Mouse (Mus musculus) naive thymus-derived CD4-positive, alpha-beta T cell, adult 2 months (primary cell): ENCODE results near the gene Lsm14a.
A peak's percentile ranks its signal among the peaks of the same experiment; 100 is the strongest.

ENCODE experiments used
- DNase-seq: peaks from one replicate; pipeline ENCODE4 v3.0.0-alpha.2; 2011; ENCODE audit warnings: low read depth

Gene Lsm14a

DNA sequence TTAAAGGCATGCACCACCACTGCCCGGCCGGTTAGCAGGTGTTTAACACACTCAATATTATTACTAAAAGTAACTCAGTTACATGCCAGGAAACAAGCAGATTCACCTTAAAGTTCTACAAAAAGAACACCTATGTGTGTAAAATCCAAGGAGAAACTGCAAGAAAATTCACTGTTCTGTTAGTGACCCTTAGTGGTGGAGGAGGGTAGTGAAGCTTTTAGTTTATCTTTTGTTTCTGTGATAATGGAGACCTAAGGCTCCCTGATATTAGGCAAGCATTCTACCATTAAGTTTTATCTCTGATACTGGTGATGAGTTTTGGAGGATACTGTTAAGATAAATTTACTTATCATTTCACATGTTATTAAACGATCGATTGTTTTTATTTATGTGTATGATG, 37.5 kb downstream of the Lsm14a start:
- peak; percentile 36 for DNase-seq

DNA sequence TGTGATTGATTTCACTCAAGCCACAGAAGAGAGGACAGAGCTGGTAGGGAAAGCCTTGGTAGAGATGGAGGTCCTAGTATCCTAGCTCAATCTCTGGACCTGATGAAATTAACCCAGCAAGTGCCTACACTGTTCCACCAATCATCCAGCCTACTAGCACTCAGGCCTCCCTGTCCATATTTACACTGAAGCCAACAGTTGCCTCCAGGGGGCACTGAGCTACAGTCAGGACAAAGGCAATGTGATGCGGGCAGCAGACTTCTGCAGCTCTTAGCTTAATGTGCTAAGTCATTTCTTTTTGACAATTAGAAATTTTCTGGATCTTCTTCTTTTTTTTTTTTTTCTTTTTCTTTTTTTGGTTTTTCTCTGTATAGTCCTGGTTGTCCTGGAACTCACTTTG, 41.1 kb downstream of the Lsm14a start:
- peak; percentile 26 for DNase-seq

DNA sequence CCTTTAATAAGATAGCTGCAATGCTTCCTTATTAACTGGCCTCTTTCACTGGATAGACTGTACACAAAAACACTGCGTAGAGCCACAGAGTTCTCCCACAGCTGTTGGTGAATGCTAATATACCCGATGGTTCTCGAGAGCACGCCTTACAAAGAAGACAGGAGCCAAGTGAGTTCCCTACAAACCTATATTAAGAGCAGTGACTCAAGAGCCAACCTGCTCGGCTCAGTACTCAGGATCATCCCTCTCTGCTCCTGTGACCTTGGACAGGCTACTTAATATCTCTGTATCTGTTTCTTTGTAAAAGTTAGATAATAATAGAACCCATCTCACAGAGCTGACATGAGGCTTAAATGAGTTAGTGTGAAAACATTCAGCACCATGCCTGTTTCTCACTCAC, 42.9 kb downstream of the Lsm14a start:
- no peak for DNase-seq

DNA sequence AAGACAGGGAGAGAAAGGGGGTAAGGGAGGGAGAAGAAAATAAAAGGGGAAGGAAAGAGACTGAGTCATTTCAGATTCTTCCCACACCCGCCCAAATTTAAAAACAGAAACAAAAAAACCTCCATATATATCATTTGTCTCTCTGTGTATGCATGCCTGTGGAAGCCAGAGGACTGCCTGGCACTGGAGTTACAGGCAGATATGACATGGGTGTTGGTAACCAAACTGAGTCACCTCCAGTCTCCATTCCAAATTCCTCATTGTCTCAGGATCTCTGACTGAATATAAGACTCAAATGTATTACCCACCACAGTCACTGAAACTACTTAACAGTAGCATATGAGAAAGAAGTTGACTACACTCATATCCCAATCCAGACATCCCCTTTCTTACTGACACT, 45.1 kb downstream of the Lsm14a start:
- DNase-seq, result no peak

DNA sequence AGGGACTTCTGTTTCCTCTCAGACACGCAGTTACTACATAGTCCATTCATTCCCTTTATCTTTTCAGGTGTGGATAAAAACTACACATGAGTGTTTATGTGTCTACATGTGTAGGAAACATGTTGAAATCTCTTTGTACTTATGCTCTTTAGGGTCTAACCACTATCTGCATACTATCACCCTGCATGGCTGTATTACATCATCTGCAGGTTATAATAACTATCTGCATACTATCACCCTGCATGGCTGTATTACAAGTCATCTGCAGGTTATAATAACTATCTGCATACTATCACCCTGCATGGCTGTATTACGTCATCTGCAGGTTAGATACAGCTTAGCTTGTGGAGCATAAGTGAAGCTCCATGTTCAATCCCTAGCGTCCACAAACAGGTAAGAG, 46.1 kb downstream of the Lsm14a start:
- no peak for DNase-seq

DNA sequence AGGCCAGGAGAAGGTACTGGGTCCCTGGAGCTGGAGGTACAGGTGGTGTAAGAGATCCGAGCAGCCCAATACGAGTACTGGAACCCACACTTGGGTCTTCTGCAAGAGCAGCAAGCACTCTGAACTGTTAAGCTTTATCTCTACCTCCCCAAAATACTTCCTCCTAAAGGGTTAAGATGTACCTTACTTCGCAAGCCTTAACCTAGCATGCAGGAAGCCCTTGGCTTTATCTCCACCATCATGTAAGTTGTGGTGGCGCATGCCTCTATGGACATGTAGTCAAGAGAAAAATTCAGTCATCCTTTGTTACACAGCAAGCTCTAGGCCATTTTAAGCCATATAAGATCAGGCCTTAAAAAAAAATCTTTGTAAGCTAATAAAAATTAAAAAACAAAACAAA, 46.6 kb downstream of the Lsm14a start:
- no peak for DNase-seq

DNA sequence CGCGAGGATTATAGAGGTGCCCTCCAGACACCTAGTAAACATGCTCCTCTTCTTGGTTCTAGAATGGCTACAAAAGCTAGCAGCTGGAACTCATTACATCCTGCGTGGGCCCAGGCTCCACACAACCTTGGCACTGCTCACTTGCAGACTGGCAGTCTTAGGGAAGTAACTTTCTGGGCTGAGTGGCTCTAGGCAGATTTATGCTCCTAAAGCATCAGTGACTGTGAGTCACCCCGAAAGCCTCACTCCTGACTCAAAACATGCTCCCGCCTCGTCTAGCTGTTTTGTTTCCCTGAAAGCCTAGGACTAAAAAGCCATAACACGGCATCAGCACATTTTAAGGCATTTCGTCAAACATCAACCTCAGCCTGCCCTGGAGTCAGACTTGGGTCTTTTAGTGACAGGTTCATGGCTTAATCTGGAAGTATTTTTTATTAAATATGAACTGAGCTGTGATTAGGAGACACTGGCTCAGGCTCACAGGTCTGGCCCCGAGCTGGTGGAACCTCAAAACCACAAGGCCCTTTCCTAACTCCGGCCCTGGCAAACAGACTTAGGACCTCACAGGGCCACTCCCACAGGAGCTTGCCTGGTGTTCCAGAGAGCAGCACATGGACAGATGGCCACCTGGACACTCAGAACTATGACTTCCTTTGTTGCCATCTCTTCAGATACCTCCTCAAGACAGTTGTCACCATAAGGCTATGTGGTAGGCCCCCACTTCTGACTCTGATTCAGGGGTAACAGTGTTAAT, 50.9 kb downstream of the Lsm14a start:
- no peak for DNase-seq

DNA sequence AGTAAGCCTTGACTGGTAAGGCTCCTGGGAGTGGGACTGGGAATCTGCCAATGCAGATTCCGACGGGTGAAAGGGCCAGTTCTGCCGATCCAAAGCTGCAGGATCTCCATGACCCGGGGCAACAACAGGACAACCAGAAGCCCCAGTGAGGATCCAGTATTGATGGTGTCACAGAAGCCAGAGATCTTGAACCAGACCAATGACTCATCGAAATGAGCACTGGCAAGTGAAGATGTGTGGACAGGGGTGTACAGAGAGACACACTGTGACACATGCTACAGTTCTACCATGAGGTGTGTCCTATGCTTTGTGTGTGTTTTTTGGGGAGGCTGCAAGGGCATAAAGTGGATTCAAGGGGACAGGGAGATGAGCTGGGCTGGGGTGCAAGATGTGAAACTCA, 52.3 kb downstream of the Lsm14a start:
- no peak for DNase-seq

DNA sequence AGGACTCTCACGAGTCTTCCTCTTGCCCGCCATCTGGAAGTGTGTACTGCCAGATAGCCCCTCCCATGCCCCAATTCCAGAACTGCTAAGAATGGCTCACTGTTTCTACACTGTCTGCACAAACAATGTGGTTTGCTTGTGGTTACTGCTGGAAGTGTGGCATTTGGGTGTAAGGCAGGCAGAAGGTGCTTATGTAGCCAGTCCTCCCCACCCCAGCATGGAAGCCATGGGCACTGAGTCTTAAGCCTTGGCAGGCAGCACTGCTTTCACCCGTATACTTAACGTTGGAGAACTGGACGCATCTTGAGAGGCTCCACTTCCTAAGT, 54.0 kb downstream of the Lsm14a start:
- DNase-seq, result no peak

DNA sequence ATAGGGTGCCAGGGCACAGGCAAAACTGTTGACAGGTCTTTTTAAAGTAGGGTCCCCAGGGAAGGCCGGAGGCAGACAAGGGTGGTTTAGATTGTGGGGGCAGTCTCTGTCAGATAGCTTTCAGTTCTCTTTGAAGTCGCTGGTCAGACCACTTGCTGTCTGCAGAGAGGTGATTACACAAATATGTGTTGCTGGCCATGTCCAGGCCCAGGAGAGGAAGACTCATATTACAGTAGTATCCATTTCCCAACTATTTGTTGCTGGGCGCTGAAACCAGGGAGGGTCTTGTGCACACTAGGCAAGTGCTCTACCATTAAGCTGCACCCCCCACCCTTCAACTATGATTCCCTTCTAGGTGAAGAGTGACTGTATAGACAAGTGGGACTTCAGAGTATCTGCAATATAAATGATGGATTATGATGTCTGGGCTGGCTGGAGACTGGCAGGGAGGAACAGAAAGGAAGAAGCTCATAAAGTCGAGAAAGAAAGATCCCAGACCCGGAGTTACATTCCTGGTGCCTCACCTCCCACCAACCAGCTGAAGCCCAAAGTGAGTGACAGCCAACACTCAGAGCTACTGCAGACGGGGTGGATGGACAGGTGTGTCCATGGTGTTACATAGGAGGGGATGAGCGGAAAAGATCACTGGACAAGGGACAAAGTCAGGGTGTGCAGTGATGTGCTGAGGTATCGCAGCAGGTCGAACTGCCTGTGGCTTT, 54.5 kb downstream of the Lsm14a start:
- DNase-seq, result no peak

DNA sequence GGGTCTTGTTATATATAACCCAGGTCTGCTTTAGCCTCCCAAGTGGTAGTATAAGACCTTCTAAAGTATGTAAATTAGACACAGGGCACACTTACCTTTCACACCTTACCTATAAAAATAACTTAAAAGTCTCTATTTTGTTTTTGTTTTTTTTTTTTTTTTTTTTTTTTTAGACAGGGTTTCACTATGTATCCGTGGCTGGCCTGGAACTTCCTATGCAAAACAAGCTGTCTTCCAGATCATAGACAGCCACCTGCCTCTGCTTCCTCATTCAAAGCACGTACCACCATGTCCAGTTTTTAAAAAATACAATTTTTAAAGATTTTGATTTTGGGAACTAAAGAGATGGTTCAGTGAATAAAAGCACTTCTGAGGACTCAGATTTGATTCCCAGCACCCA, 55.8 kb downstream of the Lsm14a start:
- DNase-seq, result no peak

DNA sequence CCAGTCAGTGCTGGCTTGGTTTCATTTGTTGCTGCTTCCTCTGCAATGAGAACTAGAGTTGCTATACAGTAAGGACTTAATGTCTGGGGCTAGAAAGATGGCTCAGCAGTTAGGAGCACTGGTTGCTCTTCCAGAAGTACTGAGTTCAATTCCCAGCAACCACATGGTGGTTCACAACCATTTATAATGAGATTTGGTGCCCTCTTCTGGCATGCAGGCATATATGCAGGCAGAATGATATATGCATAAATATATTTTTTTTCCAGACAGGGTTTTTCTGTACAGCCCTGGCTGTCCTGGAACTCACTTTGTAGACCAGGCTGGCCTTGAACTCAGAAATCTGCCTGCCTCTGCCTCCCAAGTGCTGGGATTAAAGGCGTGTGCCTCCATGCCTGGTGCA, 56.6 kb downstream of the Lsm14a start:
- peak; percentile 19 for DNase-seq

DNA sequence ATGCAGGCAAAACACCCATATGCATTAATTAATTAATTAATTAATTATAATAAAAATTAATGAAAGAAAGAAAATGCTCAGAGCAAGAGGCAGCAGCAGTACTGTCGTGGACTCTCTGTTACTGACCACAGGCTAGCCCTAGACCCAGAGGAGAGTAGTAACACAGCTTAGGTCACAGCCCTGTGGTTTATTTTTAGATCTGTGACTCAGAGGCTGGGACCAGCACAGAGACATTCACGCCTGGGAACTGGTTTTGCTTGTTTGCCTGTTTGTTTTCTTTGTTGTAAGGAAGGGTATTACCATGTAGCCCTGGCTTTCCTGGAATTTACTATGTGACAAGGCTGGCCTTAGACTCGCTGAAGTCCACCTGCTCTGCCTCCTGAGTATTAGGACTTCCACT, 65.6 kb downstream of the Lsm14a start:
- DNase-seq, result no peak

DNA sequence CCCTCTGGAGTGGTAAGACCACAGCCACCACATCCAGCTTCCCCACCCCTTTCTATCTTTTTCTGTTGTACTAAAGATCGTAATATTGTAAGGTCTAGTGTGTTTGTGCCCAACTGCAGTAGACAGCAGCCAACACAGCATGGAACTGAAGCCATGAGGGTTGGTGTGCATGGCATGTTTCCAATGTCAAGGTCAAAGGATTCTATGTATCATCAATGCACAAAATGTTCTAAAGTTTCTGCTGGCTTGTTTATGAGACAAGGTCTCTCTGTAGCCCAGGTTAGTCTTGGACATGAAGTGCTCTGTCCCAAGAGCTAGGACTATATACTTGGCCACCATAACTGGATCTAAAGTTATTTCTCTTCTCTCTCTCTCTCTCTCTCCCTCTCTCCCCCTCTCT, 68.3 kb downstream of the Lsm14a start:
- no peak for DNase-seq

DNA sequence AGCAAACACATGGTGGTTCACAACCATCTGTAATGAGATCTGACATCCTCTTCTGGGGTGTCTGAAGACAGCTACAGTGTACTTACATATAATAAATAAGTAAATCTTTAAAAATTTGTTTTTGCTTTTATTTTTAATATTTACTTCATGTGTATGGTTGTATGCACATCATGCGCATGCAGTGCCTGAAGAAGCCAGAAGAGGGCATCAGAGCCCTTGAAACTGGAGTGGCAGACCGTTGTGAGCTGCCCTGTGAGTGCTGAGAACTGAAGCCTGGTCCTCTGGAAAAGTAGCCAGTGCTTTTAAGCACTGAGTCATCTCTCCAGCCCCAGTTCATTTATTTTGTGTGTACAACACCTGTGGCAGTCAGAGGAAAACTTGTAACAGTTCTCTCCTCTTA, 69.1 kb downstream of the Lsm14a start:
- DNase-seq, result no peak

DNA sequence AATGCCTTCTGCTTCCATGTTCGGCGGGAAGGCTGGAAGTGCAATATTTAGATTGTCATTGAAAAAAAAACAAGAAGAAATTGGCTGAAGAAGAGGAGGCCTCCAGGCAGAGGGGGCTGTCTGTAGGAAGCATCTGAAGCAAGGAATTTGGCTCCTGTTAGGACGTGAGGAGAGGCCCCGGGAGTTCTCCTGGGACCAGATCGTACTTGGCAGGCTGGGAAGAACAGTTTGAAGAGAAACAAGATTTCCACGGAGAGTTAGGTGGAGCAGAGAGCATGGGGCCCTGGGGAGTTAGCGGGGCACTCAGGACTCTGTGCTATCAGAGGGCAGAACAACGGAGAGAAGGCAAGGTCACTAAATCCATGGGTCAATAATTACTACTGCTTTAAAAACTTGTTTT, 69.8 kb downstream of the Lsm14a start:
- no peak for DNase-seq

DNA sequence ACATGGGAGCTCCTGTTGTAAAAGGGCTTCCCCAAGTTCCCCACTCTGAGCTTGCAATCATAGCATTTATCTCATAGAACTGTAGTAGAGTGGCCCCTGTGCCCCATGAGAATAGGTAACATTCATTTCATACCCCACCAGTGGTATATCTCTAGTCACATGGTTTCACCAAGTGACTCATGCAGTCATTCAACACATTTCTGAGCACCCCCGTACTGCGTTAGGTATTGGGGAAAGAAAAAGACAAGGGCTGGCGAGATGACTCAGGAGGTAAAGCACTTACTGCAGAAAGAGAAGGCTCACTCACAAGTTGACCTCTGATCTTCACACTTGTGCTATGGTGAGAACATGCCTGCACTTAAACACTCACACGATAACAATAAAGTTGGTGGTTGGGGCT, 71.2 kb downstream of the Lsm14a start:
- no peak for DNase-seq

DNA sequence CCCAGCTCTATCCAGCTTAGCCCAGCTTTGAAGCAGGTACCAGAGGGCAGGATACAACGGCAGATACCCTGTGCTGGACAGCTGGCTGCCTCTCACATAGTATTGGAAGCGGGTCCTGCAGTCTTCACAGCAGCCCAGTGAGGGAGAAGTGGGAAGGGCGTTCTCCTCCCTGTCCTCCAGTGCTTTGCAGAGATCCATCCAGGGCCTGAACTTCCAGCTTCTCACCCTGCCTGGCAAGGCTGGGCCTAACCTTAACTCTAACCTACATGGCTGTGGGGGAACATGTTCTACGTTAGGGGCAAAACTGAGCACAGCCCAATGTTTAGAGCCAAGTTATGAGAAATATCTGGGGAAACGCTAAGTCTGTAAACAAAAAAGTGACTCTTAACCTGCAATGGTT, 72.0 kb downstream of the Lsm14a start:
- no peak for DNase-seq

DNA sequence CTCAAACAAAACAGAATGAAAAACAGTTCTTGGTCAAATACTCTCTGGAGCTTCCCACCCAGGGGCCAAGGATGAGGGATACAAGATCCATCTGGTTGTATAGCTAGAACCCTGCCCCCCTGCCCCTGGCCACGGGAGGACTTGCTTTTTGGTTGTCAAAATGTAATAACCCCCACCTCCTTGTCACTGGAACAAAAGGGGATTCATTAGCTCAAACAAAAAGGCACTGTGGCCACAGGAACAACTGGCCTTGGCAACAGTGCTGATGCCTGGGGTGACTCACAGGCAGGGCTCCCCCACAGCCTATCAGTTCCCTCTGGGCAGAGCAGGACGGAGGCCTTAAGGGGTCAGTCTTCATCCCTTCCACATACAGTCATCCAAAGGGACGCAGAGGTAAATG, 73.2 kb downstream of the Lsm14a start:
- DNase-seq, result no peak

DNA sequence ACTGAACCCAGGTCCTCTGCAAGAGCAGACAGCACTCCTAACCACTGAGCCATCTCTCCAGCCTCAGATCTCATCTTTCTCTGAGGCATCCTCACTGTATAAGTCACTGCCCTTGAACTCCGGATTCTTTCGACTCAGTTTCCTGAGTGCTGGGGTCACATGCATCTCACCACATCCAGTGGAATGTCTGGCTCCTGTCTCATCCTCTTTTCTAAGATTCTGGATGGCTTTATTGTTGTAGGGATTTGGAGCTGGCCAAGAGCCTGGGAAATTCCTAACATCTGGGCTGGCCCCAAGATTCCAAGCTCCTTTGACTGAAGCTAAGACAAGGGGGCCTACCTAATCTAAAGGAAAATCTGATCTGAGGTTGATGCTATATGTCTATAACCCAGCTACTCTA, 74.0 kb downstream of the Lsm14a start:
- DNase-seq, result no peak

DNA sequence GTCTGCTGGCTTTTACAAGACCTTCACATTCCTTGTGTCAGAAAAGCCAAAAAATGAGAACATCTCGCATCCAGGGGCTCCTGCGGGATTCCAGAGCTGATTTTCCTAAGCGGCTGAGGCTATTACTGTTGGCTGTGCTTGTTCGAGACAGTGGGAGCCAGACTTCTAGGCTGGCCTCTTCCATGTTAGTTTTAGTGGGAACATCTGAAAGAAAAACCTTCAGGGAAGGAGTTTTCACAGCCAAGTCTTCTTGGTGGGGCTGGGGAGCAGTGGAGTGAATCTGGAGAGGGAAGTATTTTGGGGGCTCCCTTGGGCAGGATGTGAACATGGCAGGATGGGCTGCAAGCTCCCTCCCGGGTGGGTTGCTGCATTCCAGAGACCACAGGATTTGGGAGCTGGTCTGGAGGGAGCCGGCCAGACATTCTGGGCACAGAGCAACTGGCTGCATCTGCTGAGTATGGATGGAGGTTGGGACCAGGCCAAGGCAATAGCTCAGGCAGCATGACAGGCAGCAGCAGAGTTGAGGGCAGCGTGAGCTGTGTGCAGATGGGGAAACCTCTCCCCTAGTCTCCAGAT, 75.1 kb downstream of the Lsm14a start:
- DNase-seq, result no peak

DNA sequence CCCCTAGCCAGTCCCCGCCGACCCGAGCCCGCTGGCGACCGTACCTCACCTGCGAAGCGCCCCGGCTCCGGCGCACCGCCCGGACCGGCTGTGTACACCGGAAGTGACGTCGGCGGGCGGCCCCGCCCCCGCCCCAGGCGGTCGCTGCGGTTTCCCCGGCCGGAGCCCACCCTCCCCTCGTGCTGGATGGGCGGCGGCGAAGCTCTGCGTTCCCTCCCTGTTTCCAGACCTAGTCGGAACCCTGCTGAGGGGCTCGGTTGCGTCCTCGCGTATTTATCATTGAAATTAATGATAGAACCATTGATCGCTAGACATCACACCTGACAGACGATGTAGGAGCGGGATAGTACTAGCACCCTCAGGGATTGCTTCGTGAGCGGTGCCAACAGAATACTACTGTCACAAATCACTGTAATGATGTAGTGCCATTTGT, 79.7 kb downstream of the Lsm14a start, which contains the start of gene 4931406P16Rik:
Gene 4931406P16Rik (minus strand): TSS at position 109 of the 433 bp plus-strand sequence.
- DNase-seq, result peak; percentile 88

DNA sequence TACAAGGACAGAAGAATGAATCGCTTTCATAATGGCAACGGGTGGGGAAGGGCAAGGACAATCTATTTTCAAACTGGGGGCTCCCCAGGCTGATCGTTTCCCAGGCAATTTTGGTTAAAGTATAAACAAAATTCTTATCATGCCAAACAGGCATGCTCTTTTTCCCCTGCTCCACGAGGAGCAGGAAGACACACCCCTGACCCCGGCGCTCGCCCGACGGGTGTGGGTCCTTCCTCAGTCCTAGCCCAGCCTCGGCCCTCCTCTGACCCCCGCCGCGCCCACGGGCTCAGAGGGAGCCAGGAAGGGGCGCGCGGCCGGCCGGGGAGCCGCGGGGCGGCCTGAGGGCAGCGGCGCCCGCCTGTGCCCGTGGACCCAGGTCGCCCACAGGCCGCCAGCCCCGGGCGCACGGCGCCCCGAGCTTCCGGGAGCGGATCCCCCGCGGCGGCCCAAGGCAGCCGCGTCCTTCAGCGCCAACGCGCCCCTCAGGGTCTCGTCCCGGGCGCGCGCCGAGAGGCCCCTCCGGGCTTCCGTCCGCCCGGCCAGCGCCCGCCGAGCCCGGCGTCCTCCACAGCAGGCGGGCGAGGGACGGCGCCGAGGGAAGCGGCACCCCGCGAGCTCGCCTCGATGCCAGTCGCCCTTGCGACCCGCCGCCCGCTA, 80.2 kb downstream of the Lsm14a start:
- DNase-seq, result peak; percentile 41
